Mouse (Mus musculus): ENCODE measurements around the gene Anxa7. TPM values are rescaled to one million over a fixed set of nuclear protein-coding genes. Genes with fewer than 3 reads are reported as not detected.
A peak's percentile ranks its signal among the peaks of the same experiment; 100 is the strongest.

Anxa7 gene
- 20.6 and 20.8 TPM in 2 replicates for polyA plus RNA-seq (2015; fragmentation: Nextera tagmentation; extraction: Ambion mirVana)

DNA sequence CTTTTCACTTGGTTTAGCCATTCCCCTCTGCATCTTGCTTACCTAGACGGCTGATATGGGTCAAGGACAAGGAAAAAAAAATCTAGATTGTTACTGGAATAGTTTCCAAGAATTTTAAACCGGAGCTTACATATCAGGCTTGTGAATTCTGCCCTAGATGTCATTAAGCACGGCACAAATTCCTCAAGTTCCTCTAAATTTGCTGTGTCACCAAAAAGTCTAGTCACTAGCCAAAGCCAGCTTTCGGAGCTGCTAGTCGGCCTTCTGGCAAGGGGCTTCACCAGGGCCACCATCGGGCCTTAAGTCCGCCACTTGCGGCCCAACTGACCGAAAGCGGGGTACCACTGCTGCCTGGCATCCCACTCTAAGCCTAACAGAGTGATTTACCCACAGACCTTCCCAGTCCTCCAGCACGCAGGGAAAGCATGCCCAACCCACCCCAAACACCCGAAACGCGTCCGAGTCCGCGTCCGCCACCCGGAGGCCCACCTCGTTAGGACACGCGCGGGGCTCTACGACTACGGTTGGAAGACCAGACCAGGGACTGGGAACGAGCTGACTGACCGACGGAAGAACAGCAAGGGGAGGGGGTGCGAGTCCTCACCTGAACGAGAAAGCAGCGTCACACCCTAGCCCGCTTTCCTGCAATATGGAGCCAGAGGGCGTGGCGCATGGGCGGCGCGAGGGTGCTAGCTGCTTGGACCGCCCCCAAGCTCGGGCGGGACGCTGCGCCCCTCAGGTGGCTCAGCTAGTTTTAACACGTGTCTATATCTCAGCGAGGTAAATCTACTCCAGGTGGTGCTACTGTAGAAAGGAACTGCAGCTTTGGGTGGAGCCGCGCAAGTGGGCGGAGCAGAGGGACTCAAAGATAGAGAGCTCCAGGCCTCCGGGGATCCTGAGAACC lies at the start of gene Anxa7:
Gene Anxa7, minus strand, starts transcription at position 843 of the 904 bp plus-strand sequence.
- H3K4me3 ChIP-seq (ENCODE audit: low read length) = peak within 1 kb of the TSS; percentile 70
- no peaks in the 10 kb centered on the region for H3K27me3 ChIP-seq (replicated peaks; ENCODE audit: control insufficient read depth, insufficient read depth, low read length)
- peak; percentile 91 for ATAC-seq
- peak within 1 kb of the TSS; percentile 76 for H3K9ac ChIP-seq (ENCODE audit: low read depth, low read length)
- H3K9me3 ChIP-seq (ENCODE audit: control insufficient read depth, low read length) = no peaks in the 10 kb centered on the region
- 2% methylated on average over 46 of the region's 48 CpGs for WGBS
- no peaks in the 10 kb centered on the region for H3K4me1 ChIP-seq (ENCODE audit: control insufficient read depth, insufficient read depth, low read depth, low read length)
- peak within 1 kb of the TSS; percentile 84 for H3K4me2 ChIP-seq (ENCODE audit: low read length)
- H3K27ac ChIP-seq (ENCODE audit: low read depth, low read length) = peak within 1 kb of the TSS; percentile 49; the same call in 1 of the 2 replicates
- no peaks in the 10 kb centered on the region for H3K36me3 ChIP-seq (ENCODE audit: control insufficient read depth, insufficient read depth, low read length)

DNA sequence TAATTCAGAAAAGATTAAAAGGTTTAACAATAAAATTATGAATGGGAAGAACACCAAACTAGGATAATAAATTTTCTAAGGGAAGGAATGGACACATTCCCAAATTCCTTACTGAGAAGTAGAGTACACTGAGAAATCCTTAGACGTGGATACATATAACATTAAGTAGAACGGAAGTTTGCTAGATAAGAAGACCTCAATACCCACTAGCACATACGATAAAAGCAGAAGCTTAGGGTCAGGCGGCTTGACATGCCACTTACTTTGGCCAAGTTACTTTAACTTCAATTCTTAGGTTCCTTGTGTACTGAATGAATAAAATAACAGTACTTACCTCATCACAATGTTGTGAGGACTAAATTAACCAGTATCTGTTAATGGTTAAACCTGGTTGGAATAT lies 49.7 kb upstream of the Anxa7 start:
- no peaks in the 10 kb centered on the region for H3K4me1 ChIP-seq (ENCODE audit: control insufficient read depth, insufficient read depth, low read depth, low read length)
- no peak overlapping the region for H3K9ac ChIP-seq (ENCODE audit: low read depth, low read length)
- no peak overlapping the region for H3K4me2 ChIP-seq (ENCODE audit: low read length)
- H3K9me3 ChIP-seq (ENCODE audit: control insufficient read depth, low read length) = no peaks in the 10 kb centered on the region
- no peak overlapping the region for H3K27ac ChIP-seq (ENCODE audit: low read depth, low read length)
- H3K36me3 ChIP-seq (ENCODE audit: control insufficient read depth, insufficient read depth, low read length) = no peaks in the 10 kb centered on the region
- no peaks in the 10 kb centered on the region for H3K27me3 ChIP-seq (replicated peaks; ENCODE audit: control insufficient read depth, insufficient read depth, low read length)
- H3K4me3 ChIP-seq (ENCODE audit: low read length) = no peak overlapping the region
- ATAC-seq = no peak
- WGBS = 93% methylated on average over 4 of the region's 4 CpGs

DNA sequence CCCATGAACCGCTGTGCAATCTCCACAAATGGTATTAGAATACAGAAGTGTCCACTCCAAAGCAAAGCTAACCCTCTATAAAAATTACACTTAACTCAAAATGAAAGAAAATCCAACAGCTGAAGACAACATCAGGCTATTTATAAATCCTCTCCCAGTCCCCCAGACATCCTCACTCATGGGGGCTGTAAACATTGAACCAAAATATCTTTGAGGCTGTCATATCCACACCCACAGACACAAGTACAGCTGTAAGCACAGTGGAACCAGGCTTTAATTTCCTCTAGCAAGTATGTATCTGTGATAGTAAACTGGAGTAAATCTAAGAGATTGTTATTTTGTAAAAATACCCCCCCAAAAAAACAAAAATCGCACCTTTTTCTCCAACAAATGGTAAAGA lies 40.2 kb upstream of the Anxa7 start:
- Histone ChIP-seq H3K9me3 (ENCODE audit: control insufficient read depth, low read length) (no peaks in the 10 kb centered on the region), H3K36me3 (ENCODE audit: control insufficient read depth, insufficient read depth, low read length) (peaks cover 8% of the 10 kb centered on the region), H3K4me2 (ENCODE audit: low read length) (no peak overlapping the region), H3K4me3 (ENCODE audit: low read length) (no peak overlapping the region), H3K9ac (ENCODE audit: low read depth, low read length) (no peak overlapping the region), H3K27ac (ENCODE audit: low read depth, low read length) (no peak overlapping the region), H3K27me3 (replicated peaks; ENCODE audit: control insufficient read depth, insufficient read depth, low read length) (no peaks in the 10 kb centered on the region), H3K4me1 (ENCODE audit: control insufficient read depth, insufficient read depth, low read depth, low read length) (no peaks in the 10 kb centered on the region)
- WGBS = 95% methylated on average over 2 of the region's 2 CpGs
- ATAC-seq = no peak

DNA sequence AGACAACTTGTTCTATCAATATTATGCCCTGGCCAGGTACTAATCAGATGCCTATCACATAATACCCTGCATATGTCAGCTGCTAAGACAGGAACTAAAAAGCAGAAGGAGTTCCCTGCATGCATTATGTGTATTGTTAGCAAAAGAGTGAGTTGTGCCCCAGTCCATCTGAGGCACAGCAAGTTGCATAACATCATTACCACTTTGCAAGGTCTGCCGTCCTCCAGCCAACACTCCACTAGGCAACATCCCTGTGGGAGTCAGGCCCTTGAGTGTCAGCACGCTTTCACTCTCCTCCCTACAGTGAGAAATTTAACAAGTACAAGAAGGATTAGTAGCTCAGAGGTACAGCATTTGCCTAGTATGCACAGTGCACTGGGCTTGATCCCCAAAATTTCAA lies 28.5 kb upstream of the Anxa7 start:
- no peak overlapping the region for H3K9ac ChIP-seq (ENCODE audit: low read depth, low read length)
- H3K4me1 ChIP-seq (ENCODE audit: control insufficient read depth, insufficient read depth, low read depth, low read length) = no peaks in the 10 kb centered on the region
- H3K27me3 ChIP-seq (replicated peaks; ENCODE audit: control insufficient read depth, insufficient read depth, low read length) = no peaks in the 10 kb centered on the region
- H3K36me3 ChIP-seq (ENCODE audit: control insufficient read depth, insufficient read depth, low read length) = peaks cover 8% of the 10 kb centered on the region
- no peak overlapping the region for H3K27ac ChIP-seq (ENCODE audit: low read depth, low read length)
- WGBS = 62% methylated on average over 2 of the region's 2 CpGs
- no peak overlapping the region for H3K4me3 ChIP-seq (ENCODE audit: low read length)
- no peaks in the 10 kb centered on the region for H3K9me3 ChIP-seq (ENCODE audit: control insufficient read depth, low read length)
- H3K4me2 ChIP-seq (ENCODE audit: low read length) = no peak overlapping the region
- no peak for ATAC-seq

DNA sequence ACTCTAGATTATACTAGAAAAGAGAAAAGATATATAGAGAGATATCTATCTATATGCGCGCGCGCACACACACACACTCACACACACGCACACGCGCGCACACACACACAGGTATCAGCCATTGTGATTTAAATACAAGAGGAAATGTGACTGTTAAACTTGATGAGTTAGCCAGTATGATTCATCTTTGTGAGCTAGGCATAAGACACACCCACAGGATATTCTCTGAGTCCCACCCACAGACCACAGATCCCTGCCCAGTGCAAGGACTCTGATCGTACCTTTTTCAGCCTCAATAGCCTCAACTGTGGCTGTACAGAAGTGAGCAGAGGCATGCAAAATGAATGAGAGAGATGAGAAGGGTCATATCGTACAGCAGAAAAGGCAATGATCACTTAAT lies 23.0 kb upstream of the Anxa7 start:
- Histone ChIP-seq H3K27me3 (replicated peaks; ENCODE audit: control insufficient read depth, insufficient read depth, low read length) (no peaks in the 10 kb centered on the region), H3K4me2 (ENCODE audit: low read length) (no peak overlapping the region), H3K4me3 (ENCODE audit: low read length) (no peak overlapping the region), H3K27ac (ENCODE audit: low read depth, low read length) (no peak overlapping the region), H3K4me1 (ENCODE audit: control insufficient read depth, insufficient read depth, low read depth, low read length) (no peaks in the 10 kb centered on the region), H3K9me3 (ENCODE audit: control insufficient read depth, low read length) (no peaks in the 10 kb centered on the region), H3K36me3 (ENCODE audit: control insufficient read depth, insufficient read depth, low read length) (peaks cover 10% of the 10 kb centered on the region), H3K9ac (ENCODE audit: low read depth, low read length) (no peak overlapping the region)
- no peak for ATAC-seq
- WGBS = 98% methylated on average over 10 of the region's 10 CpGs

DNA sequence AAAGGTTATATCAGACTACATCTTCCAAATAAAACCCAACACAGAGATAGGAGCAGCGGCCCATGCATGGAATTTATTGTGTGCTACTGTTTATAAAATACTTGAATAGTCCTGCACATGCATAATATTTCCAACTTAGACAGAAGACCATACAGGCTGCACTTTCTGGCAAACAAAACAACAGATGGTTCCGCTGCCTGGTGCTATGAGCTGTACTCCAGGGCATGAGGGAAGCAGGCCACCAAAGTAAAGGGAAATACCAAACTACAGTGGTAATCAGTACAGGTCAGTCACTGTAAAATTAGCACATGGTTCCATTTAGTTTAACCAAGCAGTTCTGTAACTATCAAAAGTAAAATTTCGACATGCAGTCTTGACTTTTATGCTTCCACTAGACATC lies 20.0 kb upstream of the Anxa7 start:
- Histone ChIP-seq H3K9me3 (ENCODE audit: control insufficient read depth, low read length) (no peaks in the 10 kb centered on the region), H3K9ac (ENCODE audit: low read depth, low read length) (no peak overlapping the region), H3K4me1 (ENCODE audit: control insufficient read depth, insufficient read depth, low read depth, low read length) (no peaks in the 10 kb centered on the region), H3K27ac (ENCODE audit: low read depth, low read length) (no peak overlapping the region), H3K36me3 (ENCODE audit: control insufficient read depth, insufficient read depth, low read length) (peaks cover 10% of the 10 kb centered on the region), H3K27me3 (replicated peaks; ENCODE audit: control insufficient read depth, insufficient read depth, low read length) (no peaks in the 10 kb centered on the region), H3K4me2 (ENCODE audit: low read length) (no peak overlapping the region), H3K4me3 (ENCODE audit: low read length) (no peak overlapping the region)
- WGBS = 92% methylated on average over 3 of the region's 3 CpGs
- no peak for ATAC-seq

DNA sequence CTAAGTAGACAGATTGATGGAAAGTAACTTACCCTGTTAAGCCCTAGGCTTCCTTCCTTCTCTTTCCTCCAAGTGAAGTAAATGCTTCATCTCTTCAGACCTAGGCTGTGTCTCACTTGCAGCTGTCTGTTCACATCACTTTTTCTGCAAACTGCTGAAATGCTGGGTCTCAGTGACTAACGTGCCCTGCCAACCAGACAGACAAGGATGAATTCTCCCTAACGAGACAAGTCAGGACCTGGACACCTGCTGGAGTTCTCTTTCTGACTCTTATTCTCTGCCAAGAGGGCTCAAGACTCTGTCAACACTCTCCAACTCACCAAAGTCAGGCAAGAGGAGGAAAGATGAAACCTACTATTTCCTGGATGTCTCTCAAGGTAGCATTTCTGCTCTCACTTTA lies 16.7 kb upstream of the Anxa7 start, which contains the start of gene Mss51:
Gene Mss51, minus strand, starts transcription at position 299 of the 400 bp plus-strand sequence.
- Histone ChIP-seq H3K4me2 (ENCODE audit: low read length) (no peak within 1 kb of the TSS), H3K36me3 (ENCODE audit: control insufficient read depth, insufficient read depth, low read length) (peaks cover 12% of the 10 kb centered on the region), H3K27ac (ENCODE audit: low read depth, low read length) (no peak within 1 kb of the TSS), H3K9ac (ENCODE audit: low read depth, low read length) (no peak within 1 kb of the TSS), H3K9me3 (ENCODE audit: control insufficient read depth, low read length) (no peaks in the 10 kb centered on the region), H3K27me3 (replicated peaks; ENCODE audit: control insufficient read depth, insufficient read depth, low read length) (no peaks in the 10 kb centered on the region), H3K4me1 (ENCODE audit: control insufficient read depth, insufficient read depth, low read depth, low read length) (no peaks in the 10 kb centered on the region), H3K4me3 (ENCODE audit: low read length) (no peak within 1 kb of the TSS)
- ATAC-seq = no peak
- 69% methylated on average over 2 of the region's 2 CpGs for WGBS

DNA sequence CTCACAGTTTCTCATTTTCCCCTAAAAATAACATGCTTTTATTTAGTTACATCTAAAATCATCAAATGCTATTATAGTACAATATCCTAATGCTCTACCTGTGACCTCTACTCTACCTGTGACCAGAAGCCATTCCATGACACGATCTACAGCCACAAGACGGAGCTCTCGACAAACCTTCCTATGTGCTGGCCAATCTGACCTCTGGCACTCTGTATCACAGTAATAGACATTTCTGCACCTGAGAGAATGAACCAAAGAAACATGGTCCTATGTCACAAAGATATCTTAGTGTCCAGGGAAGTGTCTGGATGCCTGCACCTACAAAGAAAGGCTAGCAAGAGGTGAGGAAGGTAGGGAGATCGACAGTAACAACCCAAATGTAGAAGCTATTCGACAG lies 6.1 kb upstream of the Anxa7 start:
- H3K9me3 ChIP-seq (ENCODE audit: control insufficient read depth, low read length) = no peaks in the 10 kb centered on the region
- no peaks in the 10 kb centered on the region for H3K4me1 ChIP-seq (ENCODE audit: control insufficient read depth, insufficient read depth, low read depth, low read length)
- no peak overlapping the region for H3K27ac ChIP-seq (ENCODE audit: low read depth, low read length)
- WGBS = 93% methylated on average over 5 of the region's 5 CpGs
- H3K27me3 ChIP-seq (replicated peaks; ENCODE audit: control insufficient read depth, insufficient read depth, low read length) = no peaks in the 10 kb centered on the region
- H3K9ac ChIP-seq (ENCODE audit: low read depth, low read length) = no peak overlapping the region
- ATAC-seq = no peak
- no peak overlapping the region for H3K4me2 ChIP-seq (ENCODE audit: low read length)
- H3K36me3 ChIP-seq (ENCODE audit: control insufficient read depth, insufficient read depth, low read length) = 0 out of 2 replicates have a peak, but pooled peaks cover 2% of the 10 kb centered on the region
- no peak overlapping the region for H3K4me3 ChIP-seq (ENCODE audit: low read length)

DNA sequence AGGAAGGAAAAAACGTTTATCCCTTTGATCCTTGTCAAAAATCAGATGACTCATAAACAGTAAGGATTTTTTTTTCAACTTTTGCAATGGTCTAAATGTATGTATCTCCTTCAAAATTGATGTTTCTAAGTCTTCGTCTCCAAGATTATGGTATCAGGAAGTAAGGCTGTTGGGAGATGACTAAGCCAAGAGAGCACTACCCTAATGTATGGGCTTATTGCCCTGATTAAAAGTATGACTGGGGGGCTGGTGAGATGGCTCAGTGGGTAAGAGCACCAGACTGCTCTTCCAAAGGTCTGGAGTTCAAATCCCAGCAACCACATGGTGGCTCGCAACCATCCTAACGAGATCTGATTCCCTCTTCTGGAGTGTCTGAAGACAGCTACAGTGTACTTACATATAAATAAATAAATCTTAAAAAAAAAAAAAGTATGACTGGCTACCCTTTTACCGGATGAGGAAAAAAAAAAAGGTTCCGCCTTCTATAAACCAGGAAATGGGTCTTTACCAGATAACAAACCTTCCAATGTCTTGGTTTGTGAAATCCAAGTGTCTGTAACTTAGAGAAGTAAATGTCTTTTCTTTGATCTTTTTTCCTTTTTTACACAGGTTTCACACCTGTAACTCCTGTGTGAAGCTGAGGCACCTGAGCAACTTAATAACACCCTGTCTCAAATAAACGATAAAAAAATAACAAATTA lies 2.3 kb upstream of the Anxa7 start:
- Histone ChIP-seq H3K9ac (ENCODE audit: low read depth, low read length) (no peak overlapping the region), H3K9me3 (ENCODE audit: control insufficient read depth, low read length) (no peaks in the 10 kb centered on the region)

More for the DNA sequence above, 2.3 kb upstream of the Anxa7 start:
- H3K4me3 ChIP-seq (ENCODE audit: low read length) = no peak overlapping the region
- H3K27ac ChIP-seq (ENCODE audit: low read depth, low read length) = no peak overlapping the region
- no peaks in the 10 kb centered on the region for H3K27me3 ChIP-seq (replicated peaks; ENCODE audit: control insufficient read depth, insufficient read depth, low read length)
- ATAC-seq = no peak
- H3K4me2 ChIP-seq (ENCODE audit: low read length) = no peak overlapping the region
- WGBS = 91% methylated on average over 7 of the region's 7 CpGs
- H3K36me3 ChIP-seq (ENCODE audit: control insufficient read depth, insufficient read depth, low read length) = 0 out of 2 replicates have a peak, but pooled peaks cover 2% of the 10 kb centered on the region
- H3K4me1 ChIP-seq (ENCODE audit: control insufficient read depth, insufficient read depth, low read depth, low read length) = no peaks in the 10 kb centered on the region

All from hindbrain, embryonic 16.5 days (tissue).